Mouse (Mus musculus): ENCODE results near the gene Slf2. TPM values are rescaled to one million over a fixed set of nuclear protein-coding genes. Genes with fewer than 3 reads are reported as not detected.

Gene Slf2
- polyA plus RNA-seq, 1 experiment from 2014 or later: 30.3 TPM

DNA sequence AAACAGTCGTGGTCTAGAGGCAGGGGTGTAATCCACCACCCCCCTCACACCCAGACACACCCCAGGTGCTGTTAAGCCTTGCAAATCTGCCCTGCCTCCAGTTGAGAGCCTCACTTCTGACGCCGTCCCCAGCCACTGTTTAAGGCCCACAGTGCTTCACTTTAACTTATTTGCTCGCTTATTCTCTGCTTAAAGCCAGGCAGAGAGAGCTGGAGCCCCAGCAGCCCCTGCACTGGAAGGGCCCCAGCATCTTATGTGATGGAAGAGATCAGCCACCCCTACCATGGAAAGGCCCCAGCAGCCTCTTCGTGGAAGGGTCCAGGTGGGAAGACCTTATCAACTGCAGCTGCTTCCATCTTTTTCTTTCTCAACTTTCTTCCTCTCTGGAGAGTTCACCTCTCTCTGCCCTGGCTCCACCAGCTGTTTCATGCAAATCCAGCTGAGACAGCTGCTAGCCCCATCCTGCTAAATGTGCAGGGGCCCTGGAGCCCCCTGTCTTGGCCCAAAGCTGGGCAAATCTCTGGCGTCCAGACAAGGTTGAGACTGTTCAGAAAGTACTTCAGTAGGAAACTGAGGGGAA is 26.7 kb upstream of the Slf2 start:
- Histone ChIP-seq H3K4me1 (ENCODE audit: control insufficient read depth, insufficient read depth, low read length) (peaks cover 18% of the 10 kb centered on the region), H3K36me3 (ENCODE audit: control insufficient read depth, insufficient read depth, low read length) (no peaks in the 10 kb centered on the region), H3K4me2 (ENCODE audit: low read length) (no peak overlapping the region), H3K9ac (ENCODE audit: low read depth, low read length) (no peak overlapping the region), H3K27me3 (ENCODE audit: control insufficient read depth, insufficient read depth, low read depth, low read length) (no peaks in the 10 kb centered on the region), H3K4me3 (ENCODE audit: low read depth, low read length) (no peak overlapping the region), H3K27ac (ENCODE audit: low read length) (no peak overlapping the region), H3K9me3 (replicated peaks; ENCODE audit: control insufficient read depth, low read length, poor library complexity, severe bottlenecking) (no peaks in the 10 kb centered on the region)
- ATAC-seq: no peak
- WGBS: 35% methylated on average over 6 of the region's 6 CpGs

DNA sequence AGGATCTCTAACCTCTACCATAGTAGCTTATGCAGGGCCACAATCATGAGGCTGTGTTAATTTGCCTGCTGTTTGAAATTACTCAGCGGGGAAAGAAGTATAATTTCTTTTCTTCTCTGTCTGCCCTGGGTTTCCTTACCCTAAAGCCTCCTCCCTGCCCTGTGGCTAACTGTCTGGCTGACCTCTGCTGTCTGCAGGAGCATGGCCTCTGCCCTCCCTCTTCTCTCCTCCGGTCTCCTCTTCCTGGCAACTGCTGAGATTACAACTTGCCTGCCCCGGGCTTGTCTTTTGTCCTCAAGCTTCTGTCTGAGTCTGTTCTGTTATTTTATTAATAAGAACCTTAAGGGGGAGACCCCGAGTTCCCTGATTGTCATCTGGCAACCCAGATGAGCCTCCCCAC is 25.6 kb upstream of the Slf2 start:
- ATAC-seq: no peak
- H3K4me1 ChIP-seq (ENCODE audit: control insufficient read depth, insufficient read depth, low read length): peaks cover 9% of the 10 kb centered on the region
- no peaks in the 10 kb centered on the region for H3K36me3 ChIP-seq (ENCODE audit: control insufficient read depth, insufficient read depth, low read length)
- 32% methylated on average over 4 of the region's 4 CpGs for WGBS
- H3K27ac ChIP-seq (ENCODE audit: low read length): no peak overlapping the region
- H3K9ac ChIP-seq (ENCODE audit: low read depth, low read length): no peak overlapping the region
- H3K4me2 ChIP-seq (ENCODE audit: low read length): no peak overlapping the region
- no peaks in the 10 kb centered on the region for H3K27me3 ChIP-seq (ENCODE audit: control insufficient read depth, insufficient read depth, low read depth, low read length)
- H3K9me3 ChIP-seq (replicated peaks; ENCODE audit: control insufficient read depth, low read length, poor library complexity, severe bottlenecking): no peaks in the 10 kb centered on the region
- no peak overlapping the region for H3K4me3 ChIP-seq (ENCODE audit: low read depth, low read length)

DNA sequence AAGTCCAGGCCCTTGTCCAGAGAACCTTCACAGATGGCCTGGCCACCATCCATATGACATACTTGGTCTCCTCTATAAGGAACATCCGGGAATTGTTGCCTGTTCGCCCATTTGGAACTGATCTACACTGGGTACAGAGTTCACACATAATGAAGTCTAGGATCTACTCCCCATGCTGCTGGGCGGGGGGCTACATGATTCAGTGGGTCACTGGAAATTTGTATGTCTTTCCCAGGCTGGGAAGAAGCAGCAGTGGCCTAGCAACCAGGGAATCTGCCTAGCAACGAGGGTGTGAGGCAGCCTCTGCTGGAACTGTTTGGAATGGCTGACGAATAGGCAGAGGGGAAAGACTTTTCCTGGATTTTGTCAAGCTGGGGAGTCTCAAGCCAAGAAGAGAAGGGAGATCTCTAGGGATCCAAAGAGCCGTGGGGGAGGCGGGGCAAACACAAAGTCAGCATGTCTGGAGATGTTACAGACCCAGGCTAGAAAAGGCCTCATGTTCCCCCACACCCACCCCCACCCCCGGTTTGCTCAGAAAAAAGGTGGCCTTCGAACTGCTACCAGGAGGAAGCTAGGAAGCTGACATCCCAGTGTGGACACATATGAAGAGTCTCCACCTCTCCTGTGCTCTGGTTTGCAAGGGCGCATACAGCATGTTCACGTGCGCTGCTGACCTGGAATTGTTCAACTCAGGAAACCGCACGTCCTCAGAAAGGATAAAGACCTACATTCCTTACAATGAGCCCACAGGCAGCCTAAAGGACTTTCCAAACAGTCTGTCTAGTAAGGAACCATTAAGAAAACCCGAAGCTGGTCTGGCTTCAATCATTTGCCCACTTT is 22.9 kb upstream of the Slf2 start:
- 47% methylated on average over 15 of the region's 15 CpGs for WGBS
- peak; percentile 67 for ATAC-seq
- H3K9me3 ChIP-seq (replicated peaks; ENCODE audit: control insufficient read depth, low read length, poor library complexity, severe bottlenecking): no peaks in the 10 kb centered on the region
- H3K36me3 ChIP-seq (ENCODE audit: control insufficient read depth, insufficient read depth, low read length): no peaks in the 10 kb centered on the region
- peaks cover 5% of the 10 kb centered on the region for H3K4me1 ChIP-seq (ENCODE audit: control insufficient read depth, insufficient read depth, low read length)
- no peak overlapping the region; the same call in 1 of the 2 replicates for H3K27ac ChIP-seq (ENCODE audit: low read length)
- H3K27me3 ChIP-seq (ENCODE audit: control insufficient read depth, insufficient read depth, low read depth, low read length): no peaks in the 10 kb centered on the region
- H3K9ac ChIP-seq (ENCODE audit: low read depth, low read length): no peak overlapping the region
- H3K4me2 ChIP-seq (ENCODE audit: low read length): no peak overlapping the region
- no peak overlapping the region for H3K4me3 ChIP-seq (ENCODE audit: low read depth, low read length)

DNA sequence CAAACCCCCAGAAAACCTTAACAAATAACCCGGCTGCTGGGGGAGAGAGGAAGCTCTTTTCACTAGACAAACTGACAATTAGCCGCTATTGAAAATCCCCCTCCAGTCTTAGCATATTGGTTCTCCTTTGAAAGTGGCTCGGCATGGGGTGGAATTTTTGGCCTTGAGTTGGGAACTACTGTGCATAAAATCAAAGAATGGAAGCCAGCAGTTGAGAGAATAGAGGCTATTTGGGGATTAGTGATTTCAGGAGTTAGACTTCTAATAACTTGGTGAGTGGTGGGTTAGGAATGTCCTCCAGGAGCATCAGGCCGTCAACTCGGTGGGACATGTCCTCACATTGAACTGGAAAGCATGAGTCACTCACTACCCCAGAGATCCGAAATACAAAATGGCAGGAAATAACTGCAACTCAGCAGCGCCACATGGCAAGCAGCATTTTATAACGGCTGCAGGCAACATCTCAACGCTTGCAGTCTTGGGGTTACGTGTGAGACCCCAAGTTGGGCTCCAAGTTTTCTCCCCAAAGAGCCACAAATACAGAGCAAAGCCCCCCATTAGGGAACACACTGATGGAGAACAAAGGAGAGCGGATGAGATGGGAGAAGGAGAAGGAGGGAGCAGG is 22.0 kb upstream of the Slf2 start:
- Histone ChIP-seq H3K27me3 (ENCODE audit: control insufficient read depth, insufficient read depth, low read depth, low read length) (no peaks in the 10 kb centered on the region), H3K4me3 (ENCODE audit: low read depth, low read length) (no peak overlapping the region), H3K27ac (ENCODE audit: low read length) (no peak overlapping the region), H3K9me3 (replicated peaks; ENCODE audit: control insufficient read depth, low read length, poor library complexity, severe bottlenecking) (no peaks in the 10 kb centered on the region), H3K9ac (ENCODE audit: low read depth, low read length) (no peak overlapping the region), H3K4me1 (ENCODE audit: control insufficient read depth, insufficient read depth, low read length) (peaks cover 5% of the 10 kb centered on the region), H3K4me2 (ENCODE audit: low read length) (no peak overlapping the region), H3K36me3 (ENCODE audit: control insufficient read depth, insufficient read depth, low read length) (no peaks in the 10 kb centered on the region)
- 45% methylated on average over 11 of the region's 11 CpGs for WGBS
- ATAC-seq: no peak

DNA sequence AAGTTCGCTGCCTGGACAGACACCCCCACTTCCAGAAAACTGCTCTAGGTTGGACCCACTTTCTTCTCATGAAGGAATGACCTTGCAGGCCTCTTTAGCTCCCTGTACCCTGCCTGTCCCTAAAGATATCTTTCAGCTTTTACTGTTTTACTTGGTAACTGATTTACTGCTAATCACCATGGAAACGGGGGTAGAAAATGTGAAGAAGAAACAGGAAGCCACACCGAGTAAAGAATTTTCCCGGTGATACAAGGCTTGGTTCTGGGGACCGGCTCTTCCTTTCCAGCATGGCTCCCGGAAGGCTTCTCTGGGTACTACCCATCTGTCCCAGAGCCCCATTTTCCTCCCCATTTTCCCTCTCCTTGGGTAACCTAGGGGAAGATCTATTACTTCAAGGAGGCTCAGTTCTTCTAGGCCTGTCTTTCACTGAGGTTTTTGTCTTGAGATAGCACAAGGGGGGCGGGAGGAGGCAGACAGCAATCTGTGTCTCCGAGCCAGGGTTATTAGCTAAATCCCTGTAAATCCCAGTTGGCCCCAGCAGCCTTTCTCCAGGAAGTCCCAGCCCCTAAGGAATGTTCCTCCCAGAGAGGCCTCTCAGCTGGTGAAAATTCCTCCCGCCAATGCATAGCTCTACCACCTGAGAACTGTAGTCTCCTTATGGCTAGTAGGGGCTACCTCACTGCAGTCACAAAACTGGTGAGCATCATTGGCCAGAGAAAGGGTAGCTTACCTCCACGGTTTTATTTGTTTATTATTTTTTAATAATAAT is 16.3 kb upstream of the Slf2 start:
- ATAC-seq: no peak
- no peak overlapping the region for H3K4me3 ChIP-seq (ENCODE audit: low read depth, low read length)

DNA sequence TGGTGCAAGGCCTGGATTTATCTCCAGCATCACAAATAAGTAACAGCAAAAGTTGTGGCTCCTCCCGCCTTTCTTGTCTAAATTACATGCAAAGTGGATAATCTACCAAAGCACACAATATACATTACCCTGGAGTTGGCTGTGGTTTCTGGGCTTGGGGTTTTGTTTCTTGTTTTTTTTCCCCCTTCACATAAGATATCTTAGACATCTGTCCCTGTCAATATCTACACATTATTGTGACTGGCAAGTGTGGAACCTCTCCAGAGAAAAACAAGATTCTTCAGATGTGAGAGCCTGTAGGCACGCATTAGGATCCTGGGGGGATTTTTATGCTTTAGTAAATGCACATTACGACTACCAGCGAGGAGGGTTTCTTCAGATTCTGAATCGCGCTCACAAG is 12.8 kb upstream of the Slf2 start:
- 85% methylated on average over 6 of the region's 6 CpGs for WGBS
- H3K9me3 ChIP-seq (replicated peaks; ENCODE audit: control insufficient read depth, low read length, poor library complexity, severe bottlenecking): no peaks in the 10 kb centered on the region
- H3K4me3 ChIP-seq (ENCODE audit: low read depth, low read length): no peak overlapping the region

More for the DNA sequence above, 16.3 kb upstream of the Slf2 start:
- H3K4me1 ChIP-seq (ENCODE audit: control insufficient read depth, insufficient read depth, low read length): peaks cover 2% of the 10 kb centered on the region; the same call in 1 of the 2 replicates
- H3K9ac ChIP-seq (ENCODE audit: low read depth, low read length): no peak overlapping the region
- H3K4me2 ChIP-seq (ENCODE audit: low read length): no peak overlapping the region
- H3K9me3 ChIP-seq (replicated peaks; ENCODE audit: control insufficient read depth, low read length, poor library complexity, severe bottlenecking): no peaks in the 10 kb centered on the region
- H3K36me3 ChIP-seq (ENCODE audit: control insufficient read depth, insufficient read depth, low read length): no peaks in the 10 kb centered on the region
- no peaks in the 10 kb centered on the region for H3K27me3 ChIP-seq (ENCODE audit: control insufficient read depth, insufficient read depth, low read depth, low read length)
- WGBS: 51% methylated on average over 10 of the region's 10 CpGs
- H3K27ac ChIP-seq (ENCODE audit: low read length): peak overlapping the region; percentile 61

DNA sequence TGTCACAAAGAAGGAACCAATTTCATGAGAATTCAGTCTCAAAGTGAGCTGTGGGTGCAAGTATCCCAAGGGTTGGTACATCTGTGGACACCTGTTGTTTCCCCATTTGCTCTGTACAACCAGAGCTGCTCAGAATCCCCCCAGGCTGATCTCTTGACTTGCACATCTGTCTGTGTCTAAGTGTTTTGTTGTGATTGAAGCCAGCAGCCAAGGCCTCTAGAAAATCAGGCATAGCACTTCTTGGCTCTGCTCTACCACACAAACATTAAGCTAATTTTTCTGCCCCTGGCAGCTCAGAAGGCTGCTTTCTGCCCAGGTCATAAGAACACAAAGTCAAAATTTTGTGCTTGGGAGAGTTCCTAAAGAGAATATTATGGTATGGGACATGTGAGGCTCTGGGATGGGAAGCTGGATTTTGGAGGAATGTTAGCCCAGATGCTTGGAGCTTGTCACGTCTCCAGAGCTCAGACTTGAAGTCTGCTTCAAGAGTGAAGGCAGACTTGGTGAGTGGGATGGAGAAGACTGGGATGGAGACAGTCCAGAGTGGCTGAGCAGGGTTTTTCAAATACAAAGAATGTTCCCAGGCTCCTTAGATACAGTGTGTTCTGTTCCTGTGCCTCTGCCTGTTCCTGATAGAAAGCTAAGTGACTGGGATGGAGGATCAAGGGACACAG is 9.3 kb upstream of the Slf2 start:
- no peaks in the 10 kb centered on the region for H3K36me3 ChIP-seq (ENCODE audit: control insufficient read depth, insufficient read depth, low read length)
- whole genome bisulfite sequencing: 68% methylated on average over 1 of the region's 1 CpGs
- ATAC-seq: no peak

More for the DNA sequence above, 12.8 kb upstream of the Slf2 start:
- H3K36me3 ChIP-seq (ENCODE audit: control insufficient read depth, insufficient read depth, low read length): no peaks in the 10 kb centered on the region
- no peak overlapping the region for H3K4me2 ChIP-seq (ENCODE audit: low read length)
- no peak overlapping the region for H3K9ac ChIP-seq (ENCODE audit: low read depth, low read length)
- H3K4me1 ChIP-seq (ENCODE audit: control insufficient read depth, insufficient read depth, low read length): peaks cover 2% of the 10 kb centered on the region; the same call in 1 of the 2 replicates
- ATAC-seq: no peak
- no peak overlapping the region for H3K27ac ChIP-seq (ENCODE audit: low read length)
- no peaks in the 10 kb centered on the region for H3K27me3 ChIP-seq (ENCODE audit: control insufficient read depth, insufficient read depth, low read depth, low read length)

DNA sequence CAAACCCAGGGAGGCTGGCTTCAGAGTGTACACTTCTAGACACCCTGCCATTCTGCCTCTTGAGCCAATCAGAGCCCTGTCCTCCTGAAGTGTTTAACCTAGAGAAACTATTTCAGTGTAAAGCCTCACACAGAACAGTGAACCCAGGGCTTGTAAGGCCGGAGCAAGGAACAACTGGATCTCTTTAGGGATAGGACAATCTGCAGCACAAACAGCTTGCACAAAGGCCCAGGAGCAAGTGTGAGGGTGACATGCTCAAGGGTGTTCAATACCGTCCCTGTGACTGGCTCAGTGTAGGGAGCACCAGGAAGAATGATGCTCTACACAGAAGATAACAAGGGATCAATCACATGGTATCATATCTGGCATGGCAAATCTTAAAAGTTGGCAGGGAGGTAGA is 8.4 kb upstream of the Slf2 start:
- Histone ChIP-seq H3K4me3 (ENCODE audit: low read depth, low read length) (no peak overlapping the region), H3K9ac (ENCODE audit: low read depth, low read length) (no peak overlapping the region), H3K27me3 (ENCODE audit: control insufficient read depth, insufficient read depth, low read depth, low read length) (0 out of 2 replicates have a peak, but pooled peaks cover 2% of the 10 kb centered on the region), H3K9me3 (replicated peaks; ENCODE audit: control insufficient read depth, low read length, poor library complexity, severe bottlenecking) (no peaks in the 10 kb centered on the region), H3K4me2 (ENCODE audit: low read length) (no peak overlapping the region), H3K27ac (ENCODE audit: low read length) (no peak overlapping the region), H3K4me1 (ENCODE audit: control insufficient read depth, insufficient read depth, low read length) (no peaks in the 10 kb centered on the region), H3K36me3 (ENCODE audit: control insufficient read depth, insufficient read depth, low read length) (no peaks in the 10 kb centered on the region)
- 79% methylated on average over 2 of the region's 2 CpGs for whole genome bisulfite sequencing
- ATAC-seq: no peak

More for the DNA sequence above, 9.3 kb upstream of the Slf2 start:
- Histone ChIP-seq H3K4me1 (ENCODE audit: control insufficient read depth, insufficient read depth, low read length) (no peaks in the 10 kb centered on the region), H3K9me3 (replicated peaks; ENCODE audit: control insufficient read depth, low read length, poor library complexity, severe bottlenecking) (no peaks in the 10 kb centered on the region), H3K4me2 (ENCODE audit: low read length) (no peak overlapping the region), H3K27ac (ENCODE audit: low read length) (no peak overlapping the region), H3K9ac (ENCODE audit: low read depth, low read length) (no peak overlapping the region), H3K4me3 (ENCODE audit: low read depth, low read length) (no peak overlapping the region), H3K27me3 (ENCODE audit: control insufficient read depth, insufficient read depth, low read depth, low read length) (no peaks in the 10 kb centered on the region)

Measured in midbrain, embryonic 16.5 days (tissue).